Mouse (Mus musculus) neural tube, embryonic 12.5 days (tissue): Measurements from ENCODE around the gene Cdh3. TPM values are rescaled to one million over a fixed set of nuclear protein-coding genes. Genes with fewer than 3 reads are reported as not detected.

Source experiments
- ATAC-seq: fragments of 200-750 bp; cut with Nextera tagmentation; 2 replicates; pipeline ENCODE4 v1.8.0; 2017; ENCODE audit warnings: low read depth, mild to moderate bottlenecking, moderate TSS enrichment, moderate library complexity; ENCODE audit not compliant: low FRiP score
- H3K27ac ChIP-seq: fragments of 300-500 bp; sonication (generic); 2 replicates; pipeline ENCODE4 v1.5.1; 2016
- H3K27me3 ChIP-seq: fragments of 300-500 bp; sonication (generic); replicated peaks from 2 replicates; pipeline ENCODE4 v1.6.1; 2016; ENCODE audit warnings: mild to moderate bottlenecking
- H3K36me3 ChIP-seq: fragments of 300-500 bp; sonication (generic); 2 replicates; pipeline ENCODE4 v1.6.1; 2016; ENCODE audit warnings: mild to moderate bottlenecking
- H3K4me1 ChIP-seq: fragments of 300-500 bp; sonication (generic); 2 replicates; pipeline ENCODE4 v1.6.1; 2016
- H3K4me2 ChIP-seq: fragments of 300-500 bp; sonication (generic); replicated peaks from 2 replicates; pipeline ENCODE4 v1.6.1; 2016; ENCODE audit warnings: mild to moderate bottlenecking
- H3K4me3 ChIP-seq: fragments of 300-500 bp; sonication (generic); 2 replicates; pipeline ENCODE4 v1.5.1; 2016
- H3K9ac ChIP-seq: fragments of 300-500 bp; sonication (generic); 2 replicates; pipeline ENCODE4 v1.6.1; 2016; ENCODE audit warnings: mild to moderate bottlenecking
- H3K9me3 ChIP-seq: fragments of 300-500 bp; sonication (generic); 2 replicates; pipeline ENCODE4 v1.6.1; 2016; ENCODE audit warnings: mild to moderate bottlenecking
- WGBS: fragments of 180-500 bp; shearing (Covaris S2); methylation state at CpG from one replicate; pipeline ENCODE4 v1.1.7; 2016; 5-methylcytosine and 5-hydroxymethylcytosine counted together
- polyA plus RNA-seq: library from polyadenylated mRNA; unstranded; fragments of >200 nt; fragmentation: Nextera tagmentation; extraction: Ambion mirVana; gene quantifications from 2 replicates; pipeline ENCODE4 v1.2.1, GENCODE M21; 2016

The Cdh3 gene
- polyA plus RNA-seq, 1 experiment from 2014 or later, result 6.0 TPM

DNA sequence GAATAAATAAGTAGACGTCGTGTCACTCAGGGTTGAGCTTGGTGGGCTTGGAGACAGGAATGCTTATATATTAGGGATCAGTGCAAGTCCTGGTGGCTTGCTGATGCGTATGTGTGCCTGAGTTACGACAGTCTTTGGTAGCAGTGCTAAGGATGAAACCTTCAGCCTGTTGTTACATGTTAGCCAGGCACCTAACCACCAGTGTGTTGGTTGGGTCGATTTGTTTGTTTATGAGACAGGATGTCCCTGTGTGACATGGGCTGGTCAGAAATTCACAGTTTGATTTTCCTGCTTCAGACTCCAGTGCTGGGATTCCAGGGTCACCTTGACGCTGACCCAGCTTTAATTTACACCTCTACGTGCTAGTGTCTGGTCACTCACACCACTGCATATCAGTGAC, 95.0 kb downstream of the Cdh3 start:
- no peaks in the 10 kb centered on the region for H3K36me3 ChIP-seq
- ATAC-seq, result no peak
- peaks cover 13% of the 10 kb centered on the region for H3K4me1 ChIP-seq
- no peak overlapping the region for H3K4me3 ChIP-seq
- H3K4me2 ChIP-seq, result no peak overlapping the region
- WGBS, result 80% methylated on average over 7 of the region's 7 CpGs
- H3K27ac ChIP-seq, result no peak overlapping the region
- H3K27me3 ChIP-seq, result peaks cover 60% of the 10 kb centered on the region
- H3K9me3 ChIP-seq, result no peaks in the 10 kb centered on the region
- H3K9ac ChIP-seq, result no peak overlapping the region

- Histone ChIP-seq H3K36me3 (no peaks in the 10 kb centered on the region), H3K9me3 (no peaks in the 10 kb centered on the region), H3K9ac (no peak overlapping the region), H3K4me3 (no peak overlapping the region), H3K4me1 (peaks cover 13% of the 10 kb centered on the region), H3K4me2 (no peak overlapping the region), H3K27ac (no peak overlapping the region), H3K27me3 (peaks cover 58% of the 10 kb centered on the region)
- ATAC-seq, result no peak
- 56% methylated on average over 4 of the region's 4 CpGs for WGBS
Measured at GRCm38 (mm10) chr8:106606121-106606520, 95.4 kb downstream of the Cdh3 start.

DNA sequence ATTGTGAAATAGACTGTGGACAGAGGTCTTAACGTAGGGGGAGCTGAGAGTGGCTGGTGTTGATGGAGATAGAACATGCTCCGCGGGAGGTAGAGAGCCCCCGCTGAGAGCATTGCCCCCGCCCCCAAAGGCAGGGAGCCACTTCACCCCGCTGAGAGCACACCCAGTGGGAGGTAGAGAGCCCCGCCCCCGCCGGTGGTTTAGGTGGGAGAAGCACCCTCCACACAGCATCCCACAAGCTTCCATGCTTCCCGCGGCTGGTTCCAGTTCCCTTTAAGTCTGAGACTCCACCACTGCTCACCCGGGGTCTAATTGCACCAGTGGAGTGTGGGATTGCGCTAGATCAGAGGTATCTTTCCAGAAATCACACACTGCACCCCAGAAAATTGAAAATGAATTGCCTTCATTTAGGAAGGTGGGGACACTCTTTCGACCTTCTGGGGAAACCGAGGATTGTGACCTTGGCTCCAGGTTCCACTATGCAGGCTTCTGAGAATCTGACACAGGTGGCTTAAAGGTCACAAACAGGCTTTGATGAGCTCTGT, 96.0 kb downstream of the Cdh3 start:
- Histone ChIP-seq H3K4me3 (no peak overlapping the region), H3K4me2 (no peak overlapping the region), H3K36me3 (no peaks in the 10 kb centered on the region), H3K27me3 (peaks cover 53% of the 10 kb centered on the region), H3K4me1 (peaks cover 13% of the 10 kb centered on the region), H3K9me3 (no peaks in the 10 kb centered on the region), H3K9ac (no peak overlapping the region), H3K27ac (no peak overlapping the region)
- ATAC-seq, result no peak
- WGBS, result 52% methylated on average over 12 of the region's 15 CpGs

Other genes starting within 250 kb of the Cdh3 start
- 31.8 and 34.2 TPM in 2 replicates for gene Smpd3, start 172.9 kb upstream of the Cdh3 start, polyA plus RNA-seq
- gene Zfp90, start 95.6 kb upstream of the Cdh3 start, polyA plus RNA-seq, result 32.3 and 32.7 TPM in 2 replicates
- gene 6030452D12Rik, start 10.4 kb upstream of the Cdh3 start, polyA plus RNA-seq, result not detected in 2 replicates
- gene Gm10073, start 62.6 kb downstream of the Cdh3 start, polyA plus RNA-seq, result 2.9 and 4.2 TPM in 2 replicates
- gene Cdh1, start 92.5 kb downstream of the Cdh3 start, polyA plus RNA-seq, result 3.0 and 3.4 TPM in 2 replicates
- 8.9 and 9.8 TPM in 2 replicates for gene Tango6, start 172.2 kb downstream of the Cdh3 start, polyA plus RNA-seq